Mouse (Mus musculus) embryonic facial prominence, embryonic 11.5 days (tissue): ENCODE data around the gene Cemip. TPM values are rescaled to one million over a fixed set of nuclear protein-coding genes. Genes with fewer than 3 reads are reported as not detected.

Experiments
- ATAC-seq: fragments of 200-750 bp; cut with Nextera tagmentation; replicated peaks from 2 replicates; pipeline ENCODE4 v1.8.0; 2017; ENCODE audit warnings: low read depth; ENCODE audit not compliant: insufficient number of reproducible peaks, low FRiP score, low TSS enrichment
- DNase-seq: peaks from one replicate; pipeline ENCODE4 v3.0.0-alpha.2; 2015; ENCODE audit warnings: low spot score
- H3K27ac ChIP-seq: fragments of 300-500 bp; sonication (generic); replicated peaks from 2 replicates; pipeline ENCODE4 v1.5.1; 2014; ENCODE audit warnings: mild to moderate bottlenecking, low read depth, low read length, control low read depth
- H3K27me3 ChIP-seq: fragments of 300-500 bp; sonication (generic); 2 replicates; pipeline ENCODE4 v1.6.1; 2014; ENCODE audit warnings: mild to moderate bottlenecking, low read length, moderate library complexity, mixed read lengths; ENCODE audit not compliant: control insufficient read depth, insufficient read depth
- H3K36me3 ChIP-seq: fragments of 300-500 bp; sonication (generic); replicated peaks from 2 replicates; pipeline ENCODE4 v1.6.1; 2014; ENCODE audit warnings: low read depth, mild to moderate bottlenecking, low read length, moderate library complexity, mixed read lengths; ENCODE audit not compliant: control insufficient read depth, insufficient read depth
- H3K4me1 ChIP-seq: fragments of 300-500 bp; sonication (generic); 2 replicates; pipeline ENCODE4 v1.6.1; 2014; ENCODE audit warnings: low read length, mixed read lengths; ENCODE audit not compliant: control insufficient read depth, insufficient read depth
- H3K4me2 ChIP-seq: fragments of 300-500 bp; sonication (generic); 2 replicates; pipeline ENCODE4 v1.6.1; 2014; ENCODE audit warnings: low read depth, mild to moderate bottlenecking, control low read depth, low read length, moderate library complexity
- H3K4me3 ChIP-seq: fragments of 300-500 bp; sonication (generic); 2 replicates; pipeline ENCODE4 v1.5.1; 2014; ENCODE audit warnings: low read depth, low read length, control low read depth
- H3K9ac ChIP-seq: fragments of 300-500 bp; sonication (generic); replicated peaks from 2 replicates; pipeline ENCODE4 v1.6.1; 2014; ENCODE audit warnings: mild to moderate bottlenecking, control low read depth, low read length
- H3K9me3 ChIP-seq: fragments of 300-500 bp; sonication (generic); replicated peaks from 2 replicates; pipeline ENCODE4 v1.6.1; 2016; ENCODE audit warnings: mild to moderate bottlenecking, low read length, inconsistent platforms, mixed read lengths; ENCODE audit not compliant: control insufficient read depth
- WGBS: fragments of 180-500 bp; shearing (Covaris S2); extraction: QIAGEN DNeasy Blood & Tissue Kit; methylation state at CpG from one replicate; pipeline ENCODE4 v1.1.7; 2014; 5-methylcytosine and 5-hydroxymethylcytosine counted together
- polyA plus RNA-seq: library from polyadenylated mRNA; unstranded; fragments of >200 nt; fragmentation: Nextera tagmentation; extraction: Ambion mirVana; gene quantifications from 2 replicates; pipeline ENCODE4 v1.2.1, GENCODE M21; 2014

The Cemip gene
- polyA plus RNA-seq, 1 experiment from 2014 or later = 0.58 TPM

DNA sequence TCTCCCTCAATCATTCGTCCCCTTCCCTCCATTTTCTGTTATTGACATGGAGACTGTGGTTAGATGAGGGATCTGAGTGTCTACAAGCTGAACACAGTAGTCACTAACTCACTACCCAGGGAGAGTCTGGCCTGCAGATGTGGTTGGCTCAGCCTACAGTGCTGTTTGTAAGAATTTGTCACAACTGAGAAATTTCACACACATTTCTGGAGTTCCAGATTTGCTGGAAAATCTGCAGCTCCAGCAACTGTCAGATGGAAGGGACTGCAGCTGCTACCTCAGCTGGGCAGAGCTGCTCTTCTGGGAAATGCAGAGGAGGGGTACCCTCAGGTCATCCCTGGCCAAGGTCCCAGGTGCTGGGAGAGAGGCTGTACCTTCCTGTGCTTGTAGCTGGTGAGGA lies 53.5 kb downstream of the Cemip start:
- Histone ChIP-seq H3K36me3 (no peaks in the 10 kb centered on the region), H3K4me1 (no peaks in the 10 kb centered on the region), H3K4me2 (no peak overlapping the region), H3K9me3 (no peaks in the 10 kb centered on the region), H3K27ac (no peak overlapping the region), H3K4me3 (no peak overlapping the region), H3K27me3 (no peaks in the 10 kb centered on the region), H3K9ac (no peak overlapping the region)
- 79% methylated on average over 1 of the region's 1 CpGs for WGBS
- DNase-seq = no peak
- no peak for ATAC-seq

DNA sequence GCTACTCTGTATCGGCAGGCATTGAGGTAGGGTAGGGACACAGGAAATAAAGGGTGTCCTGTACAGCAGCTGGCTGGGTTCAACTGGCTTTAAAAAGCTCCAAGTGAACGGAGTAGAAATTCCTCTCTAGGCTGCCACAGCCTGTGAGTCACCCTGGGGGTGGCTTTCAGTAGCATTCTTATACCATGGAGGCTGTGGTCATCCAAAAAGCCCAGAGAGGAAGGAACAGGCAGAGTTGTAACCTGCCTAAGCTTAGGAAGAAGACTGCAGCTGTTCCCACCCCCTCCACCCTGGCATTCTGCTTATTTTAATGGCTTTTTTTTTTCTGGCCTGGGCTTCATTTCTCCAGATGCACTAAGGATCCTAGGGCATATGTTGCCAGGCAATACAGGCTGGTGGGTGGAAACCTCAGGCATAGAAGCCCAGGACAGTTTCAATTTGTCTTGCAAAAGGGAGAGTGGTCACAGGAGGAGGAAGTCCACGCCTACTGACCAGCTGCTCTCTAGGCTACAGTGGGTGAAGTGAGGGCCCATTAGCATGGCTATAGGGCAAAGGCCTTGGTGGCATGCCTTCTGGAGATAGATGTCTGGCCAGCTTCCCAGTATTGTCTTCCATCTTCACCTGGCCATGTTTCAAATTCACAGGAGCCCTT lies 57.1 kb downstream of the Cemip start:
- no peaks in the 10 kb centered on the region for H3K9me3 ChIP-seq
- no peaks in the 10 kb centered on the region for H3K4me1 ChIP-seq
- no peak overlapping the region for H3K4me3 ChIP-seq
- H3K27ac ChIP-seq = no peak overlapping the region
- no peaks in the 10 kb centered on the region for H3K36me3 ChIP-seq
- DNase-seq (no peak), ATAC-seq (no peak)
- H3K27me3 ChIP-seq = no peaks in the 10 kb centered on the region
- H3K4me2 ChIP-seq = no peak overlapping the region
- H3K9ac ChIP-seq = no peak overlapping the region
- 68% methylated on average over 3 of the region's 3 CpGs for WGBS

DNA sequence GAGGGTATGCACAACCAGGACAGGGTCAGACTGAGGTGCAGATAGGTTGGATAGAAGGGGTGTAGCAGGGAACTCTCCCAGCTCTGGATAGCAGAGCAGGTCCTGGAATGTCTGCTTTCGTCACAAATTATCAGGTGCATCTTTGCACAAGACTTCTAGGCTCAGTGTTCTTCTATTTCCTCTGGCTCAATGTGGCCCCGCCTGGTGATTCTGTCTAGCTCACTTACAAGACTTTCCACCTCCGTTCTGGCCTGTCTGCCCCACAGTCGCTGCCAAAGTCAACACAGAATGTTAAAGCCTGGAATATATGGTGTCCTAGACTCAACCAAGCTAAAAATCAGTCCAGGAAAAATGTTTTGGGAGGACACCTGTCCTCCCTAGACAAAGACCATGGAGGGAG lies 57.9 kb downstream of the Cemip start:
- WGBS = 79% methylated on average over 4 of the region's 4 CpGs
- H3K9me3 ChIP-seq = no peaks in the 10 kb centered on the region

DNA sequence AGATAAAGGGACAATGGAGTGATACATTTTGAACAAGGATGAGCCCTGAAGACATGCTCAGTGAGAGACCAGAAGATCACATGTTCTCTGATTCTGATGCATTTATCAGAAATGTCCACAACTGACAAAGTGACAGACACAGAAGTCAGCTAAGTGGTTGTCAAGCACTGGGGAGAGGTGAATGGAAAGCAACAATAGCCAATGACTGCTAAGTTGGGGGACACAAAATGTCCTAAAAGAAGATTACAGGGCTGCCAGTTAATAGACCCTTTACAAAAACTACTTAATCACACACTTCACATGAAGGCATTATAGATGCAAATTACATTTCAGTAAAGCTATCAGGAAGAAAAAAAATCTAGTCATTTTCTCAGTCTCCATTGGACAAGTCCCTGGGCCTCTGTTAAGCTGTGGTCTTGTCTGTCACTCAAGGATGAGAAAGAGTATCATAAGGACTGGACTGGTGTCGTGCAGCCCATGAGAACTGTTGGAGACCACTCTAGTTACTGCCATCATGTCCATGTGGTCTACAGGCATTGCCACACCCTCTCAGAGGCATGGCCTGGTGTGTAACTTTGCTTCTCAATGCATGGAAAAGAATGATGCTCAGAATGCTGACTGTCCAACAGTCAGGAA lies 59.2 kb downstream of the Cemip start:
- Histone ChIP-seq H3K27me3 (no peaks in the 10 kb centered on the region), H3K36me3 (no peaks in the 10 kb centered on the region), H3K9ac (no peak overlapping the region), H3K4me1 (no peaks in the 10 kb centered on the region), H3K9me3 (no peaks in the 10 kb centered on the region), H3K4me2 (no peak overlapping the region), H3K27ac (no peak overlapping the region), H3K4me3 (no peak overlapping the region)
- no peak for ATAC-seq
- DNase-seq = no peak
- WGBS = 73% methylated on average over 1 of the region's 1 CpGs

More for the DNA sequence above, 57.9 kb downstream of the Cemip start:
- H3K27me3 ChIP-seq = no peaks in the 10 kb centered on the region
- no peaks in the 10 kb centered on the region for H3K4me1 ChIP-seq
- no peak overlapping the region for H3K27ac ChIP-seq
- no peak overlapping the region for H3K4me2 ChIP-seq
- no peak overlapping the region for H3K4me3 ChIP-seq
- ATAC-seq (no peak), DNase-seq (no peak)
- no peaks in the 10 kb centered on the region for H3K36me3 ChIP-seq
- H3K9ac ChIP-seq = no peak overlapping the region

DNA sequence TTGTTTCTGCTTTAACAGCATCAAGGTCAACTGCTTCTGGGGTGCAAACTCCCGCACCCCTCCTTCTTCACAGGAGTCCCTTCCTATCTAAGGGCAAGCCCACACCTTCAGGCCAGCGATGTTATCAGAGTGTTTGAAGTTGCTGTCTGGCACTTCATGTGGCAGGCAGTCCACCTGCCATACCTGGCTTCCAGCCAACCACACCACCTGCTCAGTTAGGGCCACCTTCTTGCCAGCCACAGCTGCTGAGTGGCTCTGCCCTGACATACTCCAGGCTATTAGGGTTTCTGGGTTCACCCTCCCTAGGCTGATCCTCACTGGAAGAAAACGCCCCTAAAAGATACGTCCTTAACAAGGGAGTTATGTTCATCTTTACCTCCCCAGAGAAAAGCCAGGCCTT lies 60.2 kb downstream of the Cemip start:
- Histone ChIP-seq H3K27ac (no peak overlapping the region), H3K27me3 (no peaks in the 10 kb centered on the region), H3K36me3 (no peaks in the 10 kb centered on the region), H3K4me2 (no peak overlapping the region), H3K4me1 (no peaks in the 10 kb centered on the region), H3K9me3 (no peaks in the 10 kb centered on the region), H3K4me3 (no peak overlapping the region), H3K9ac (no peak overlapping the region)
- ATAC-seq (no peak), DNase-seq (no peak)
- WGBS = 82% methylated on average over 4 of the region's 4 CpGs

DNA sequence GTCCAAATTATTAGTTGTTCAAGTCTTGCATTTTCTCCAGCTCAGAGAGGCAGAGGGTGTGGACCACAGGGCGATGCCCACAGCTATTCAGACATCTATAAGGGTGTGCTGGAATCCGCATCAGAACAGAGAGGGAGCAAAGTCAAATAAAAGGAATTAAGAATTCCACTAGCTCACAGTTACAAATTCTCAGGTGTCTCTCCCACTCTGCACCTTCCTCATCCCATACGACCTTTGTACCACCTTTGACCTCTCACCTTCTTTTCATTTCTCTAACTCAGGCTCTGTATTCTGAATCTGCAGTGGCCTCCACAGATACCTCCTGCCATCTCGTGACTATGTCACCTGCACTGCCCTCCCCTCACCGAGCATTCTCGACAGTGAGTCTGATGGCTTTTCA lies 62.8 kb downstream of the Cemip start:
- Histone ChIP-seq H3K4me1 (no peaks in the 10 kb centered on the region), H3K9ac (no peak overlapping the region), H3K36me3 (no peaks in the 10 kb centered on the region), H3K4me3 (no peak overlapping the region), H3K9me3 (no peaks in the 10 kb centered on the region), H3K27ac (no peak overlapping the region), H3K27me3 (no peaks in the 10 kb centered on the region), H3K4me2 (no peak overlapping the region)
- 78% methylated on average over 6 of the region's 6 CpGs for WGBS
- no peak for ATAC-seq
- no peak for DNase-seq

DNA sequence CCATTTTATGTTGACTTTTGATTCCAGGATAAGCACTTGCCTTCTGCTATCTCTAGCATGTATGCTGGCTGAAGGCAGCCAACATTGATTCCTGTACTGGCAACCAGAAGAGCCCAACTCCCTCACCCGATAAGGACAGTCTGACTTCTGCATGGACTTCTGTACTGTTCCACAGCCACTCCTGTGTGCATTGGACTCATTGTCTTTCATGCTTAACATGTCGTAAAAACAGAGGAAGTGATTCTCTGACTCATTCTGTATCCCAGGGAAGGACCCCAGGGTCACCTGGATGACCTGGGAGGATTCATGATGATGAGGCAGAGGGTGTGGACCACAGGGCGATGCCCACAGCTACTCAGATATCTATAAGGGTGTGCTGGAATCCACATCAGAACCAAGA lies 63.8 kb downstream of the Cemip start:
- H3K27me3 ChIP-seq = no peaks in the 10 kb centered on the region
- H3K36me3 ChIP-seq = no peaks in the 10 kb centered on the region
- no peak for DNase-seq
- no peaks in the 10 kb centered on the region for H3K9me3 ChIP-seq
- no peak overlapping the region for H3K4me2 ChIP-seq
- H3K9ac ChIP-seq = no peak overlapping the region
- no peak for ATAC-seq
- no peaks in the 10 kb centered on the region for H3K4me1 ChIP-seq
- 81% methylated on average over 3 of the region's 3 CpGs for WGBS
- H3K4me3 ChIP-seq = no peak overlapping the region
- no peak overlapping the region for H3K27ac ChIP-seq

DNA sequence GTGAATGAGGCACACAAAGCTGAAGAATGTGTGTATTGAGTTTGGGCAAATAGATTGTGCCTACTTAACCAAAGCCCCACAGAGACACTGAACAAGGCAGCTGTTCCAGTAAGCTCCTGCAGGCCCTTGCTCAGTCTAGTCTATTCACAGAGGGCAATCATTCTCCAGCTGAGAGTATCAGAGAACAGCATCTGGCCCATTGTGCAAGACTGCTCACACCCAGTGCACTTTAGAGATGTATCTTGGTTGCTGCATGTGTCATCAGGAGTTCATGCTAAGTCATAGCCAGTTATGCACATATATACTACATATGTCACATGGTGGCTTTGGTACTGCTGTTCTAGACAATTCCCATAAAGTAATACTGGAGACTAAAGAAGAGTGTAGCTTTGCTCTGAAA lies 66.9 kb downstream of the Cemip start:
- Histone ChIP-seq H3K4me1 (no peaks in the 10 kb centered on the region), H3K4me3 (no peak overlapping the region)
- no peak for ATAC-seq

More for the DNA sequence above, 66.9 kb downstream of the Cemip start:
- Histone ChIP-seq H3K27me3 (no peaks in the 10 kb centered on the region), H3K36me3 (no peaks in the 10 kb centered on the region), H3K4me2 (no peak overlapping the region), H3K9me3 (no peaks in the 10 kb centered on the region), H3K27ac (no peak overlapping the region), H3K9ac (no peak overlapping the region)
- DNase-seq = no peak
